Mouse (Mus musculus) thymus, adult 2 months (tissue): ENCODE measurements around the gene Gipr. TPM values are rescaled to one million over a fixed set of nuclear protein-coding genes. Genes with fewer than 3 reads are reported as not detected.
A peak's percentile ranks its signal among the peaks of the same experiment; 100 is the strongest.

Source experiments
- DNase-seq: peaks from one replicate; pipeline ENCODE4 v3.0.0; 2021
- H3K27ac ChIP-seq: fragments of 200-500 bp; 2 replicates; pipeline ENCODE4 v1.5.1; 2012; ENCODE audit warnings: low read length, control low read depth; ENCODE audit not compliant: control insufficient read depth, insufficient read depth
- H3K27me3 ChIP-seq: fragments of 200-500 bp; 2 replicates; pipeline ENCODE4 v1.6.1; 2012; ENCODE audit warnings: mild to moderate bottlenecking, low read length, moderate library complexity, mixed read lengths; ENCODE audit not compliant: control insufficient read depth, insufficient read depth
- H3K36me3 ChIP-seq: fragments of 200-500 bp; 2 replicates; pipeline ENCODE4 v1.6.1; 2012; ENCODE audit warnings: mild to moderate bottlenecking, low read length, moderate library complexity; ENCODE audit not compliant: control insufficient read depth, insufficient read depth
- H3K4me1 ChIP-seq: fragments of 200-500 bp; replicated peaks from 2 replicates; pipeline ENCODE4 v1.6.1; 2012; ENCODE audit warnings: low read length; ENCODE audit not compliant: control insufficient read depth, insufficient read depth
- H3K4me3 ChIP-seq: fragments of 200-500 bp; 2 replicates; pipeline ENCODE4 v1.5.1; 2012; ENCODE audit warnings: mild to moderate bottlenecking, low read length, control low read depth, moderate library complexity; ENCODE audit not compliant: control insufficient read depth, insufficient read depth
- CTCF ChIP-seq: fragments of 200-500 bp; IDR thresholded peaks from 2 replicates; pipeline ENCODE4 v1.5.1; 2012; ENCODE audit warnings: mild to moderate bottlenecking, control low read depth, low read length, moderate library complexity, borderline replicate concordance; ENCODE audit not compliant: control insufficient read depth, poor library complexity, insufficient read depth; ENCODE audit errors: extremely low read depth
- POLR2A ChIP-seq: fragments of 200-500 bp; IDR thresholded peaks from 2 replicates; pipeline ENCODE4 v1.6.1; 2012; ENCODE audit warnings: mild to moderate bottlenecking, low read length, control low read depth, moderate library complexity; ENCODE audit not compliant: control insufficient read depth, poor library complexity, insufficient read depth; ENCODE audit errors: extremely low read depth
- WGBS: fragments of 180-500 bp; shearing (Covaris S2); methylation state at CpG from one replicate; pipeline ENCODE4 v1.1.7; 2018; 5-methylcytosine and 5-hydroxymethylcytosine counted together
- polyA plus RNA-seq: library from polyadenylated mRNA; depleted of rRNA; stranded (reverse); fragments of >200 nt; gene quantifications from 2 replicates; pipeline ENCODE4 v1.2.3, GENCODE M21; 2012

Gipr gene
- polyA plus RNA-seq, 1 experiment = 0.73 TPM

- Histone ChIP-seq H3K27me3 (no peaks in the 10 kb centered on the region; the same call in 1 of the 2 replicates), H3K27ac (no peak overlapping the region), H3K4me1 (peaks cover 29% of the 10 kb centered on the region), H3K4me3 (no peak overlapping the region), H3K36me3 (no peaks in the 10 kb centered on the region)
- DNase-seq = no peak
- TF ChIP-seq POLR2A = no peak
- no peak for TF ChIP-seq CTCF
- WGBS = 56% methylated on average over 12 of the region's 12 CpGs
Measured at GRCm38 (mm10) chr7:19163752-19164151, 2.2 kb downstream of the Gipr start.

GRCm38 (mm10) chr7:19162928-19163327 is 3.0 kb downstream of the Gipr start:
- no peak overlapping the region for H3K4me3 ChIP-seq
- no peaks in the 10 kb centered on the region for H3K36me3 ChIP-seq
- H3K4me1 ChIP-seq = peaks cover 29% of the 10 kb centered on the region
- no peak for TF ChIP-seq CTCF
- WGBS = 92% methylated on average over 7 of the region's 7 CpGs
- DNase-seq = no peak
- H3K27me3 ChIP-seq = no peaks in the 10 kb centered on the region; the same call in 1 of the 2 replicates
- H3K27ac ChIP-seq = no peak overlapping the region

- no peak for DNase-seq
- 3% methylated on average over 20 of the region's 20 CpGs for WGBS
- no peak overlapping the region for H3K27ac ChIP-seq
- no peaks in the 10 kb centered on the region for H3K36me3 ChIP-seq
- no peaks in the 10 kb centered on the region; the same call in 1 of the 2 replicates for H3K27me3 ChIP-seq
- peaks cover 31% of the 10 kb centered on the region for H3K4me1 ChIP-seq
- H3K4me3 ChIP-seq = no peak overlapping the region
- no peak for TF ChIP-seq POLR2A
- no peak for TF ChIP-seq CTCF
Measured at GRCm38 (mm10) chr7:19160115-19160514, 5.8 kb downstream of the Gipr start.

- peaks cover 25% of the 10 kb centered on the region for H3K4me1 ChIP-seq
- no peak for DNase-seq
- H3K36me3 ChIP-seq = no peaks in the 10 kb centered on the region
- H3K4me3 ChIP-seq = no peak overlapping the region
- H3K27me3 ChIP-seq = no peaks in the 10 kb centered on the region; the same call in 1 of the 2 replicates
- TF ChIP-seq CTCF (no peak), POLR2A (no peak)
- WGBS = 37% methylated on average over 18 of the region's 18 CpGs
- H3K27ac ChIP-seq = no peak overlapping the region
Measured at GRCm38 (mm10) chr7:19159411-19159810, 6.5 kb downstream of the Gipr start.

GRCm38 (mm10) chr7:19158601-19159000 is 7.3 kb downstream of the Gipr start:
- H3K4me3 ChIP-seq = no peak overlapping the region
- 86% methylated on average over 11 of the region's 11 CpGs for WGBS
- H3K27ac ChIP-seq = no peak overlapping the region
- no peaks in the 10 kb centered on the region; the same call in 1 of the 2 replicates for H3K27me3 ChIP-seq
- TF ChIP-seq CTCF (no peak), POLR2A (no peak)
- peaks cover 22% of the 10 kb centered on the region for H3K4me1 ChIP-seq
- H3K36me3 ChIP-seq = no peaks in the 10 kb centered on the region; the same call in 1 of the 2 replicates
- no peak for DNase-seq

GRCm38 (mm10) chr7:19157160-19157800 is 8.6 kb downstream of the Gipr start:
- H3K27me3 ChIP-seq = no peaks in the 10 kb centered on the region; the same call in 1 of the 2 replicates
- TF ChIP-seq POLR2A = peak; percentile 59
- TF ChIP-seq CTCF = peak; percentile 98
- H3K27ac ChIP-seq = peak overlapping the region; percentile 57; the same call in 1 of the 2 replicates
- H3K4me3 ChIP-seq = peak overlapping the region; percentile 44
- H3K36me3 ChIP-seq = no peaks in the 10 kb centered on the region; the same call in 1 of the 2 replicates
- peak; percentile 98 for DNase-seq
- H3K4me1 ChIP-seq = peaks cover 22% of the 10 kb centered on the region
- 4% methylated on average over 30 of the region's 30 CpGs for WGBS

GRCm38 (mm10) chr7:19155825-19156475 is 10.0 kb downstream of the Gipr start:
- no peak for TF ChIP-seq CTCF
- no peak for TF ChIP-seq POLR2A
- Histone ChIP-seq H3K4me3 (no peak overlapping the region), H3K4me1 (peaks cover 22% of the 10 kb centered on the region), H3K27me3 (no peaks in the 10 kb centered on the region; the same call in 1 of the 2 replicates), H3K36me3 (no peaks in the 10 kb centered on the region; the same call in 1 of the 2 replicates), H3K27ac (no peak overlapping the region)
- WGBS = 80% methylated on average over 13 of the region's 13 CpGs
- DNase-seq = no peak
